Mouse (Mus musculus): ENCODE measurements around the gene Crispld2.

Gene Crispld2

GRCm38 (mm10) chr8:120000461-120000860 is 8.2 kb downstream of the Crispld2 start:
- DNase-seq (ENCODE audit: low spot score in 2 of 2) = peak in 1 of 2 experiments; percentile 56

GRCm38 (mm10) chr8:120001712-120002111 is 9.5 kb downstream of the Crispld2 start:
- peak in 1 of 2 experiments; percentile 30 for DNase-seq (ENCODE audit: low spot score in 2 of 2)

- no peak for DNase-seq (ENCODE audit: low spot score in 2 of 2)
These were observed 10.1 kb downstream of the Crispld2 start for GRCm38 (mm10) chr8:120002348-120002747.

GRCm38 (mm10) chr8:120004154-120004702 is 12.0 kb downstream of the Crispld2 start:
- DNase-seq (ENCODE audit: low spot score in 2 of 2) = peak; percentile 65 to 67

GRCm38 (mm10) chr8:120004705-120005381 is 12.6 kb downstream of the Crispld2 start:
- DNase-seq (ENCODE audit: low spot score in 2 of 2) = no peak

GRCm38 (mm10) chr8:120006645-120007160 is 14.5 kb downstream of the Crispld2 start:
- DNase-seq (ENCODE audit: low spot score in 2 of 2) = peak in 1 of 2 experiments; percentile 42

- DNase-seq (ENCODE audit: low spot score in 2 of 2) = no peak
These were observed 14.9 kb downstream of the Crispld2 start for GRCm38 (mm10) chr8:120007178-120007577.

GRCm38 (mm10) chr8:120009284-120009683 is 17.0 kb downstream of the Crispld2 start:
- no peak for DNase-seq (ENCODE audit: low spot score in 2 of 2)

GRCm38 (mm10) chr8:120012491-120012890 is 20.3 kb downstream of the Crispld2 start:
- DNase-seq (ENCODE audit: low spot score in 2 of 2) = no peak

- no peak for DNase-seq (ENCODE audit: low spot score in 2 of 2)
These were observed 20.7 kb downstream of the Crispld2 start for GRCm38 (mm10) chr8:120012927-120013326.

- DNase-seq (ENCODE audit: low spot score in 2 of 2) = no peak
These were observed 22.2 kb downstream of the Crispld2 start for GRCm38 (mm10) chr8:120014267-120015023.

GRCm38 (mm10) chr8:120015916-120016315 is 23.7 kb downstream of the Crispld2 start:
- no peak for DNase-seq (ENCODE audit: low spot score in 2 of 2)

GRCm38 (mm10) chr8:120016424-120016823 is 24.2 kb downstream of the Crispld2 start:
- no peak for DNase-seq (ENCODE audit: low spot score in 2 of 2)

- no peak for DNase-seq (ENCODE audit: low spot score in 2 of 2)
These were observed 25.1 kb downstream of the Crispld2 start for GRCm38 (mm10) chr8:120017349-120017748.

GRCm38 (mm10) chr8:120017786-120018185 is 25.5 kb downstream of the Crispld2 start:
- DNase-seq (ENCODE audit: low spot score in 2 of 2) = no peak

- no peak for DNase-seq (ENCODE audit: low spot score in 2 of 2)
These were observed 26.1 kb downstream of the Crispld2 start for GRCm38 (mm10) chr8:120018379-120018778.

GRCm38 (mm10) chr8:120019297-120019696 is 27.1 kb downstream of the Crispld2 start:
- no peak for DNase-seq (ENCODE audit: low spot score in 2 of 2)

GRCm38 (mm10) chr8:120020298-120020697 is 28.1 kb downstream of the Crispld2 start:
- DNase-seq (ENCODE audit: low spot score in 2 of 2) = no peak

- no peak for DNase-seq (ENCODE audit: low spot score in 2 of 2)
These were observed 34.0 kb downstream of the Crispld2 start for GRCm38 (mm10) chr8:120026199-120026598.

- no peak for DNase-seq (ENCODE audit: low spot score in 2 of 2)
These were observed 34.8 kb downstream of the Crispld2 start for GRCm38 (mm10) chr8:120026991-120027390.

GRCm38 (mm10) chr8:120030447-120030846 is 38.2 kb downstream of the Crispld2 start:
- DNase-seq (ENCODE audit: low spot score in 2 of 2) = no peak

GRCm38 (mm10) chr8:120032549-120033208 is 40.4 kb downstream of the Crispld2 start:
- DNase-seq (ENCODE audit: low spot score in 2 of 2) = no peak

Measured in heart, adult 9 months (tissue).